Mouse (Mus musculus) myocyte (in vitro differentiated cells): ENCODE measurements around the gene Cox8a. TPM values are rescaled to one million over a fixed set of nuclear protein-coding genes. Genes with fewer than 3 reads are reported as not detected.
A peak's percentile ranks its signal among the peaks of the same experiment; 100 is the strongest.

Experiments
- H3K27me3 ChIP-seq: one replicate; pipeline ENCODE4 v1.6.1; 2011; ENCODE audit not compliant: control insufficient read depth, insufficient read depth, insufficient read length
- H3K36me3 ChIP-seq: one replicate; pipeline ENCODE4 v1.6.1; 2011; ENCODE audit not compliant: control insufficient read depth, insufficient read depth
- H3K4me2 ChIP-seq: one replicate; pipeline ENCODE4 v1.6.1; 2011; ENCODE audit warnings: low read depth, control low read depth
- H3K4me3 ChIP-seq: one replicate; pipeline ENCODE4 v1.5.1; 2011; ENCODE audit warnings: mild to moderate bottlenecking, control low read depth, moderate library complexity
- H3K79me2 ChIP-seq: one replicate; pipeline ENCODE4 v1.6.1; 2011; ENCODE audit not compliant: control insufficient read depth, insufficient read depth
- H3ac ChIP-seq: one replicate; pipeline ENCODE4 v1.6.1; 2011; ENCODE audit not compliant: control insufficient read depth, insufficient read length
- CEBPB ChIP-seq: IDR thresholded peaks from 2 replicates; pipeline ENCODE4 v1.6.1; 2011; ENCODE audit warnings: mild to moderate bottlenecking, moderate library complexity; ENCODE audit not compliant: poor library complexity, insufficient read depth, severe bottlenecking
- E2F4 ChIP-seq: IDR thresholded peaks from one replicate; pipeline ENCODE4 v1.6.1; 2011; ENCODE audit warnings: mild to moderate bottlenecking, control low read depth, moderate library complexity; ENCODE audit not compliant: insufficient read depth
- MAX ChIP-seq: IDR thresholded peaks from one replicate; pipeline ENCODE4 v1.6.1; 2011; ENCODE audit warnings: low read depth, mild to moderate bottlenecking, control low read depth
- MYOD1 ChIP-seq, 3 experiments: IDR thresholded peaks; one replicate each; pipeline ENCODE4 v1.6.1; 2011; ENCODE audit warnings: control low read depth in 2 of 3, low read depth in 2 of 3, mild to moderate bottlenecking in 2 of 3, moderate library complexity in 1 of 3; ENCODE audit not compliant: insufficient read length in 2 of 3, control insufficient read depth in 1 of 3
- MYOG ChIP-seq, 3 experiments: IDR thresholded peaks; one replicate each; pipeline ENCODE4 v1.6.1; 2011; ENCODE audit warnings: control low read depth in 2 of 3, low read depth in 2 of 3, mild to moderate bottlenecking in 2 of 3; ENCODE audit not compliant: insufficient read length in 2 of 3, control insufficient read depth in 1 of 3, insufficient read depth in 1 of 3
- POLR2A ChIP-seq: IDR thresholded peaks from one replicate; pipeline ENCODE4 v1.6.1; 2011; ENCODE audit warnings: low read depth, mild to moderate bottlenecking, control low read depth, moderate library complexity; ENCODE audit not compliant: insufficient read length
- POLR2AphosphoS2 ChIP-seq: IDR thresholded peaks from one replicate; pipeline ENCODE4 v1.6.1; 2011; ENCODE audit warnings: low read depth, control low read depth; ENCODE audit not compliant: insufficient read length
- REST ChIP-seq: IDR thresholded peaks from one replicate; pipeline ENCODE4 v1.6.1; 2011; ENCODE audit warnings: mild to moderate bottlenecking, control low read depth, moderate library complexity; ENCODE audit not compliant: insufficient read depth, insufficient read length
- SRF ChIP-seq: IDR thresholded peaks from one replicate; pipeline ENCODE4 v1.6.1; 2011; ENCODE audit warnings: low read depth; ENCODE audit not compliant: control insufficient read depth, insufficient read length
- TCF12 ChIP-seq: IDR thresholded peaks from one replicate; pipeline ENCODE4 v1.6.1; 2011; ENCODE audit warnings: mild to moderate bottlenecking, control low read depth; ENCODE audit not compliant: poor library complexity, insufficient read depth, severe bottlenecking
- TCF3 ChIP-seq: IDR thresholded peaks from one replicate; pipeline ENCODE4 v1.6.1; 2011; ENCODE audit warnings: low read depth, control low read depth; ENCODE audit not compliant: insufficient read length
- USF1 ChIP-seq: IDR thresholded peaks from one replicate; pipeline ENCODE4 v1.6.1; 2011; ENCODE audit warnings: low read depth, mild to moderate bottlenecking, control low read depth, moderate library complexity
- polyA plus RNA-seq: library from polyadenylated mRNA; unstranded; fragments of >200 nt; fragmentation: generic; extraction: Trizol; gene quantifications from one replicate; pipeline ENCODE4 v1.2.1, GENCODE M21; 2012; ENCODE audit warnings: missing spikeins

Cox8a gene
- 1,011 TPM for polyA plus RNA-seq

DNA sequence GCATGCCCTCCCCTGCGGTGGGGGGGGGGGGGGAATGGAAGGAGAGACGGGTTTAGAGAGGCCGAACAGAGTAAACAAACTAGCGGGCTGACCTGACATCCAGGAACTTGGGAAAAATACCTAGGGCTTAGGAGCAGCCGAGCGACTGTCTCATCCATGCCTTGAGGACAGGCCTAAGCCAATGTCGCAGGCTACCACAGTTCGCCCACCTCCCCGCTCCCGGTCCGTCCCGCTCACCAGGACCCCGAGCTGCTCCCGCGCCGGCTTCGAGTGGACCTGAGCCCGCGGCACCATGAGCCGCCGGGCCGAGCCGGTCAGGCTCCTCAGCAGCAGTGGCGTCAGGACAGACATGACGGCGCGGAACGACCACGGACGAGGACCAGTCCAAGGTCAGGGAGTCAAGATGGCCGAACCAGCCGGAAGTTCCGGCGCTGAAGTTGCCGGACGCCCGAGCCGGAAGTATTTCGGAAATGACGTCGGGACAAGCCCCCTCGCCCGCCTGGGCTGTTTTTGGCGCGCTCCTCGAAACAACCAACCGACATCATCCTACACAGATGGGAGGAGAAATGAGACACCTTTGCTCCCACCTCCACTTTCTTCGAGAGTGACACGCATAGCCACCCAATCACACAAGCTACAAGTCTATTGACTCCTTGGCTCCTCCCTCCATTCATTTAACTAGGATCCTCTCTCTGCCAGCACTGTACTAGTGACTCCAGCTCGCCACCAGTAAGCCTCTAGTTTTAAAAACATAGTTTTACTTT is at the start of gene Cox8a:
TSS of gene Cox8a (minus strand) at position 455 of the 764 bp plus-strand sequence.
- no peak for TF ChIP-seq MYOD1 (IDR thresholded peaks at IDR 0.05; ENCODE audit: control insufficient read depth in 1 of 3, insufficient read length in 2 of 3, low read depth in 2 of 3)
- TF ChIP-seq POLR2AphosphoS2, result peak; percentile 97
- no peak for TF ChIP-seq MYOG (IDR thresholded peaks at IDR 0.05; ENCODE audit: control insufficient read depth in 1 of 3, insufficient read depth in 1 of 3, insufficient read length in 2 of 3, low read depth in 2 of 3)
- peak; percentile 56 for TF ChIP-seq SRF
- no peak for TF ChIP-seq MAX
- peak; percentile 92 for TF ChIP-seq E2F4
- TF ChIP-seq POLR2A, result peak; percentile 95
- TF ChIP-seq REST, result peak; percentile 31
- no peak for TF ChIP-seq CEBPB
- no peak for TF ChIP-seq USF1
- TF ChIP-seq TCF12, result no peak
- no peak for TF ChIP-seq TCF3
- H3K27me3 ChIP-seq, result no peaks in the 10 kb centered on the region
- H3K4me2 ChIP-seq, result peak within 1 kb of the TSS; percentile 100
- H3K79me2 ChIP-seq, result peaks cover 47% of the 10 kb centered on the region
- H3K4me3 ChIP-seq, result peak within 1 kb of the TSS; percentile 88
- H3K36me3 ChIP-seq, result peaks cover 15% of the 10 kb centered on the region
- peak within 1 kb of the TSS; percentile 88 for H3ac ChIP-seq

DNA sequence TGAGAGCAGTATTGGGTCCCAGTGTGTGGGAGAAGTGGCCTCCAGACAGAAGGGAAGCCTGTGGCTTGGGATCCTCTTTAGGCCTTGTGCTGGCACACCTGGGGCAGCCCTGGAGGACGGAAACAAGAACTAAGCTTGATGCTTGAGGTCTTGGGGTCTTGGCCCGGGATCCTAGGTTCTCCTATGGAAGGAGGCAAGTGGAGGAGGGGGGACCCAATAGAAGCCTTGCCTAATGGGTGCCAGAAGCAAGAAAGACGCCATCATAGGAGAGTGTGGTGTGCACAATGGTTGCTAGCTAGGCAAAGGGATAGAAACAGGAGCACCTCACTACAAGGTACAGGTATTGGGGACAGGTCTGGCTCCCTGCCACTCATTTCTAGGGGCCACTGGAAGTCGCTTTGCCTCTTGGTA is 49.0 kb upstream of the Cox8a start:
- H3K79me2 ChIP-seq, result peaks cover 6% of the 10 kb centered on the region
- H3K27me3 ChIP-seq, result no peaks in the 10 kb centered on the region
- H3K36me3 ChIP-seq, result no peaks in the 10 kb centered on the region
- no peak overlapping the region for H3K4me3 ChIP-seq
- no peak for TF ChIP-seq MAX
- peak overlapping the region; percentile 98 for H3K4me2 ChIP-seq
- no peak overlapping the region for H3ac ChIP-seq

DNA sequence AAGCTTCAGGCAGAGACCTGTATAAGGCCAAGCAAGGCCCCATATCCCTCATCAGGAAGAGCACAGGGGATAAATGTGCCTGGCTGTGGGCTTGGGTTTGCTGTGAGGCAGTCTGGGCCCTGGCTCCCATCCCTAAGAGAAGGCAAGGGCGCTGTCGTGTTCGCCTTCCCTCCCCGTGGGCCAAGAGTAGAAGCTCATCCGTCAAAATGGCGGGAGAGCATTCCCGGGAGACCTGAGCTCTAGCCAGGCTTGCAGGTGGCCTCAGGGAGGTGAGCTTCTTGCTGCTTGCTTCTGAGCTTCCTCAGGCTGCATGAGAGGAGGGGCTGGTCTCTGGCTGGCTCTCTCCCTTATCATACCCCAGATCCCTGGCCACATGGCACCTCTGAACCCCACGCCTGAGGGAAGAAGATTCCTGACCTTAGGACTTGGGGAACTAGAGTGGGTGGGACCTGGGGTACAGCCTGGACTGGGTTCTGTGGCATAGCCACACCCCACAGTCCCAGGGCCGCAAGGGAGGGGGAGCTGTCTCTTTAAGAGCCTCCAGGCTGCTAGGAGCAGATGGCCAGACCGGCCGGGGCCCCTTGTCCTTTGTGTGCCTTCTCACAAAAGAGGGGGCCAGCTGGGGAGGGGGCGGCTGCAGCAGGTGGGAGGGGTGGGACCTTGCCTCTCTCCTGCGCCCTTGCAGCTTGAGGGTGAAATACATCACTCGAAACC is 48.2 kb upstream of the Cox8a start:
- Histone ChIP-seq H3K4me2 (no peak overlapping the region), H3K36me3 (no peaks in the 10 kb centered on the region), H3K79me2 (peaks cover 6% of the 10 kb centered on the region), H3ac (no peak overlapping the region), H3K4me3 (no peak overlapping the region), H3K27me3 (no peaks in the 10 kb centered on the region)
- TF ChIP-seq MYOD1 (IDR thresholded peaks at IDR 0.05; ENCODE audit: control insufficient read depth in 1 of 3, insufficient read length in 2 of 3, low read depth in 2 of 3) (peak in 1 of 3 experiments; percentile 36), POLR2AphosphoS2 (no peak), CEBPB (no peak), MYOG (IDR thresholded peaks at IDR 0.05; ENCODE audit: control insufficient read depth in 1 of 3, insufficient read depth in 1 of 3, insufficient read length in 2 of 3, low read depth in 2 of 3) (peak in 1 of 3 experiments; percentile 20), MAX (no peak)

DNA sequence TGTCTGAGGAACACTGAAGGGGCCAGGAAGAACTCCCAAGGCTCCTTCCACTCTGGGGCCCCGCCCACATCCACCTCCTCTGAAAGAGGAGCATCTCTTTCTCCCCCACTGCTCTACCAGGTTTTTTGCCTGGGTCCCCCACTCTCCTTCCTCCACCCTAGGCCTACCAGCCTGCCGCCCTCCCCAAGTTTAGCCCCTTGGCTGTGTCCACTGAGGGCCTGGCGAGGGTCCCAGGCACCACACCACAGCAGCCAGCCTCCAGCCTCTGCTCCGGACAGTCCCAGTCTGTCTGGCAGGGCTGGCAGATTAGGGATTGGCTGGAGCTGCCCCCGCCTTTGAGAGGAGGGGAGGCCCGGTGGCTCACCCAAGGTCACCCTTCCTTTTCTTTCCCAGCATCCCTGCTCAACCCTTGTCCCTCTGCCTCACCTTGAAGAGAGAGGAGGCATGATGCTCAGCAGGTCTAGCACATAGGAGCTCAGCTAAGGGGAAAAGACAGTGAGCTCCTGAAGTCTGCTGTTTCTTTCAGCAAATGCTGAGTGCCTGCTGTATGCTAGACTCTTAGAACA is 47.4 kb upstream of the Cox8a start:
- Histone ChIP-seq H3K36me3 (no peaks in the 10 kb centered on the region), H3K79me2 (peaks cover 6% of the 10 kb centered on the region), H3K4me3 (no peak overlapping the region), H3ac (no peak overlapping the region), H3K4me2 (peak overlapping the region; percentile 41), H3K27me3 (no peaks in the 10 kb centered on the region)
- TF ChIP-seq USF1 (no peak), E2F4 (no peak), POLR2A (no peak), CEBPB (no peak), SRF (no peak), REST (no peak), MYOD1 (IDR thresholded peaks at IDR 0.05; ENCODE audit: control insufficient read depth in 1 of 3, insufficient read length in 2 of 3, low read depth in 2 of 3) (no peak), MYOG (IDR thresholded peaks at IDR 0.05; ENCODE audit: control insufficient read depth in 1 of 3, insufficient read depth in 1 of 3, insufficient read length in 2 of 3, low read depth in 2 of 3) (no peak), POLR2AphosphoS2 (no peak), TCF3 (no peak), TCF12 (no peak), MAX (no peak)
